Comparison of ENCODE assay signal across 8 mouse cellular contexts in genomic region chr7:100536804-100537518, GRCm38 (mm10). TPM values are rescaled to one million over a fixed set of nuclear protein-coding genes. Genes with fewer than 3 reads are reported as not detected.
DNase-seq lines count a peak whose midpoint lies in the region; ATAC-seq and TF ChIP-seq lines count a peak whose summit lies in the region.

Coa4 (plus strand) TSS chr7:100537071.

- no peak; the same call in 1 of the 2 replicates for TF ChIP-seq EP300 in lung, postnatal 0 days (IDR thresholded peaks at IDR 0.05)

- no peaks in the 10 kb centered on the region for H3K9me3 ChIP-seq in hindbrain, embryonic 10.5 days
- H3K9me3 ChIP-seq in lung, postnatal 0 days (ENCODE audit: low read length): no peaks in the 10 kb centered on the region

- peak within 1 kb of the TSS; percentile 93 for H3K27ac ChIP-seq in hindbrain, embryonic 10.5 days
- H3K27ac ChIP-seq in lung, postnatal 0 days (ENCODE audit: low read length): peak within 1 kb of the TSS; percentile 77

- H3K36me3 ChIP-seq in hindbrain, embryonic 10.5 days: peaks cover 22% of the 10 kb centered on the region
- H3K36me3 ChIP-seq in lung, postnatal 0 days (ENCODE audit: insufficient read depth, low read length): no peaks in the 10 kb centered on the region; the same call in 1 of the 2 replicates

- ATAC-seq in frontal cortex, adult (ENCODE audit: low TSS enrichment): peak; percentile 99
- peak; percentile 99 for ATAC-seq in lung, postnatal 0 days

- H3K4me3 ChIP-seq in hindbrain, embryonic 10.5 days: peak within 1 kb of the TSS; percentile 88
- peak within 1 kb of the TSS; percentile 50 for H3K4me3 ChIP-seq in lung, postnatal 0 days (ENCODE audit: low read depth, low read length)

- WGBS in hindbrain, embryonic 10.5 days: under 1% methylated on average over 33 of the region's 33 CpGs
- under 1% methylated on average over 33 of the region's 33 CpGs for WGBS in lung, postnatal 0 days

- peak; percentile 39 for TF ChIP-seq CTCF in lung, postnatal 0 days (IDR thresholded peaks at IDR 0.05)

- DNase-seq in MN1 (ENCODE audit: low spot score): peak; percentile 94
- peak; percentile 90 for DNase-seq in cerebellum, adult 9-10 months
- DNase-seq in hindbrain, embryonic 10.5 days (ENCODE audit: low spot score): peak; percentile 93
- peak; percentile 92 for DNase-seq in layer of hippocampus, adult 9-11 months
- DNase-seq in lung, postnatal 0 days (ENCODE audit: low spot score): peak; percentile 98
- peak; percentile 55 for DNase-seq in ovary, postnatal 14 days (ENCODE audit: low spot score)
- peak; percentile 90 for DNase-seq in thymus, postnatal 14 days

- peak within 1 kb of the TSS; percentile 64 for H3K4me2 ChIP-seq in lung, postnatal 0 days (replicated peaks; ENCODE audit: low read depth, low read length)

- peaks cover 18% of the 10 kb centered on the region for H3K4me1 ChIP-seq in hindbrain, embryonic 10.5 days (replicated peaks)
- H3K4me1 ChIP-seq in lung, postnatal 0 days (ENCODE audit: insufficient read depth, low read depth, low read length): peaks cover 4% of the 10 kb centered on the region; the same call in 1 of the 2 replicates

- peak within 1 kb of the TSS; percentile 41 for H3K9ac ChIP-seq in lung, postnatal 0 days (replicated peaks; ENCODE audit: low read depth)

- H3K27me3 ChIP-seq in hindbrain, embryonic 10.5 days (ENCODE audit: insufficient read depth, poor library complexity, severe bottlenecking): no peaks in the 10 kb centered on the region
- no peaks in the 10 kb centered on the region for H3K27me3 ChIP-seq in lung, postnatal 0 days (replicated peaks; ENCODE audit: insufficient read depth, low read length)

RNA-seq across cellular contexts. Expression of gene Coa4, which starts in this region (rescaled TPM):
- polyA plus RNA-seq in hindbrain, embryonic 10.5 days (2016; fragmentation: Nextera tagmentation; extraction: Ambion mirVana): 20.4 and 23.3 TPM in 2 replicates
- polyA plus RNA-seq in lung, postnatal 0 days (2015; fragmentation: Nextera tagmentation; extraction: Ambion mirVana): 17.0 and 18.2 TPM in 2 replicates

Comparison
In these comparisons a context has a peak if more than half of its experiments do, and no peak if none do; other contexts are left out.
1. Peak in every context shown above with its lines: DNase-seq, ATAC-seq, H3K4me3 ChIP-seq and H3K27ac ChIP-seq.